Mouse (Mus musculus) bone marrow, adult 2 months (tissue): Measurements from ENCODE around the gene Pla2g2e.

ENCODE experiments used
- CTCF ChIP-seq: fragments of 200-500 bp; IDR thresholded peaks from 2 replicates; pipeline ENCODE4 v1.5.1; 2011; ENCODE audit warnings: low read length, control low read depth; ENCODE audit not compliant: control insufficient read depth, insufficient read depth
- POLR2A ChIP-seq: fragments of 200-500 bp; IDR thresholded peaks from 2 replicates; pipeline ENCODE4 v1.6.1; 2011; ENCODE audit warnings: low read depth, mild to moderate bottlenecking, control low read depth, low read length, borderline replicate concordance; ENCODE audit not compliant: control insufficient read depth

GRCm38 (mm10) chr4:138856491-138856890 is 21.3 kb upstream of the Pla2g2e start:
- TF ChIP-seq CTCF (peak; percentile 90), POLR2A (no peak)
